Mouse (Mus musculus): ENCODE results near the gene Ntf5.

Gene Ntf5

GRCm38 (mm10) chr7:45435038-45435437 is 21.5 kb downstream of the Ntf5 start:
- peak; percentile 39 for DNase-seq (ENCODE audit: low read depth, low spot score)

GRCm38 (mm10) chr7:45436444-45436843 is 22.9 kb downstream of the Ntf5 start:
- DNase-seq (ENCODE audit: low read depth, low spot score), result no peak

- DNase-seq (ENCODE audit: low read depth, low spot score), result no peak
Observed at GRCm38 (mm10) chr7:45437046-45437445, 23.6 kb downstream of the Ntf5 start.

GRCm38 (mm10) chr7:45437521-45438276 is 24.2 kb downstream of the Ntf5 start, which contains the start of gene Ruvbl2:
Ruvbl2 (minus strand) TSS chr7:45438096.
- no peak for DNase-seq (ENCODE audit: low read depth, low spot score)

- DNase-seq (ENCODE audit: low read depth, low spot score), result no peak
Observed at GRCm38 (mm10) chr7:45443526-45444420, 30.3 kb downstream of the Ntf5 start.

- no peak for DNase-seq (ENCODE audit: low read depth, low spot score)
Observed at GRCm38 (mm10) chr7:45446589-45446988, 33.1 kb downstream of the Ntf5 start.

- DNase-seq (ENCODE audit: low read depth, low spot score), result peak; percentile 38
Observed at GRCm38 (mm10) chr7:45447325-45447990, 34.0 kb downstream of the Ntf5 start.

- DNase-seq (ENCODE audit: low read depth, low spot score), result no peak
Observed at GRCm38 (mm10) chr7:45449974-45450373, 36.5 kb downstream of the Ntf5 start.

GRCm38 (mm10) chr7:45451344-45451982 is 38.0 kb downstream of the Ntf5 start:
- DNase-seq (ENCODE audit: low read depth, low spot score), result peak; percentile 84

GRCm38 (mm10) chr7:45454971-45455370 is 41.5 kb downstream of the Ntf5 start:
- no peak for DNase-seq (ENCODE audit: low read depth, low spot score)

- DNase-seq (ENCODE audit: low read depth, low spot score), result no peak
Observed at GRCm38 (mm10) chr7:45455932-45456696, 42.6 kb downstream of the Ntf5 start.

- peak; percentile 51 for DNase-seq (ENCODE audit: low read depth, low spot score)
Observed at GRCm38 (mm10) chr7:45456721-45457203, 43.3 kb downstream of the Ntf5 start.

GRCm38 (mm10) chr7:45457204-45458060 is 43.9 kb downstream of the Ntf5 start:
- DNase-seq (ENCODE audit: low read depth, low spot score), result peak; percentile 77

- peak; percentile 70 for DNase-seq (ENCODE audit: low read depth, low spot score)
Observed at GRCm38 (mm10) chr7:45458748-45459563, 45.5 kb downstream of the Ntf5 start.

GRCm38 (mm10) chr7:45459564-45460140 is 46.2 kb downstream of the Ntf5 start, which contains the start of gene Ftl1:
Ftl1 (minus strand) TSS chr7:45459884.
- peak; percentile 96 for DNase-seq (ENCODE audit: low read depth, low spot score)

GRCm38 (mm10) chr7:45460377-45460776 is 46.9 kb downstream of the Ntf5 start:
- no peak for DNase-seq (ENCODE audit: low read depth, low spot score)

GRCm38 (mm10) chr7:45460860-45461314 is 47.4 kb downstream of the Ntf5 start:
- peak; percentile 92 for DNase-seq (ENCODE audit: low read depth, low spot score)

GRCm38 (mm10) chr7:45461326-45461725 is 47.8 kb downstream of the Ntf5 start:
- DNase-seq (ENCODE audit: low read depth, low spot score), result no peak
